Mouse (Mus musculus) right cerebral cortex, adult 2 months (tissue): Measurements from ENCODE around the gene Ppm1l.

ENCODE experiments used
- DNase-seq, 2 experiments: peaks; one replicate each; pipeline ENCODE4 v3.0.0; 2021 to 2022; ENCODE audit warnings: low spot score in 2 of 2

Gene Ppm1l

DNA sequence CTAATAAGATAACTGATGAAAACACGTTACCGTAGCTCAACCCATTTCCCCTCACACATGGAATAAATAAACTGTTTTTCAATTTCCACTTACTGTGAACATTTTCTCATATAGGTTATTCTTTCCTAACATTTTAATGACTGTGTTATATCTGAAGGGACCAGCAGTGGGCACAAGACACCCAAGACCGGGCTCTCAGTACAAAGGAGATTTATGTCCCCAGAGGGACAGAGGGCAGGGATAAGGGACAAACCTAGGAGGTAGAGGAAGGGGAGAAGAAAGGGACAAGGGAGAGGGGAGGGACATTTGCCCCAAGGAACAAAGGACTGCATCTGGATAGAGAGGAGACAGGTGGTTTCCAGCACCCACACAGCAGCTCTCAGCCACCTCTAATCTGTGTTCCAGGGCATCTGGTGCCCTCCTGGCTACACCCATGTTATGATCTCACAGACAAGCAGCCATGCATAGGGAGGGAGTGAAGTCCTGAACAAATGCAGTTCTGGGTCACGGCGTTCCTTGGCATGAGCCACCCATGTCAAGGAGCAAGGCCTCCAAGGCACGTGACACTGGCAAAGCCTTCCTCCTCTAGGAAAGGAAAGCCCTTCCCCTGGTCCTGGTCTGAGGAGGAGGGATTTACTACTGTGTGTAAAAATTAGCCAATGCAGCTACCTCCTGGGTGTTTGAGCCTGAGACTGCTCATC lies 174.5 kb downstream of the Ppm1l start:
- no peak for DNase-seq

DNA sequence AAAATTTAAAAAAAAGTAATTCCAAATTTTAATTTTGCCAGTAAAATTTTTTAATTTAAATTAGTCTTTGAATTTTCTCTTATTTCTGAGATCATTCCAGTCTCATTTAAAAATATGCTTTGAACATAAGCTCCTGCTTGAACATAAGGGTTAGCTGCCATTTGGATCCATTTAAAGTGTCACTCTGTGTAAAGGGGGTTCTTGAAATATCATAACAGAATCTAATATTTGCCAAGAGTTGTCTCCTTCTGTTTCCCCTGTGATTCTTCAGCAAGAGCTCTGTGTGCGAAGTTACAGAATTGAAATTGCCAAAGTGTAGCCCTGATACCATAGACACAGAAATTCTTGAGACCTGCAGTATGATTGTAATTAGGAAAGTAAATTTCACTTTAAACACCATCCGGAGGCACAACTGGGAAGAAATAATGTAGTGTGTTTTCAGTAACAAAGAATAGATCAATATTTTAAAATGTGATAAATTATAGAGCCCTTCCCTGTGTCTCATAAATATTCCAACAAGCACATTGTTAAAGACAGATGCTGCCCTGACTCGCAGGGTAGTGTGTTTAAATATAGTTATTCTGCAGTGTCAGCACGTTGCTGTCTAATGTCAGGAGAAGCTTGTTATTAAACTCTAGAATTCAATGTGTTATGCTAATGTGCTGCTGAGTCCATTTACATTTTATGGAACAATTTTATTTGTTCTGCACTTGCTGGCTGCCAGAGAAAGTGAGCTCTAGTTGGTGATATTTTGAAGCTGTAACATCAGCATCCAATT lies 177.8 kb downstream of the Ppm1l start:
- DNase-seq, result no peak

DNA sequence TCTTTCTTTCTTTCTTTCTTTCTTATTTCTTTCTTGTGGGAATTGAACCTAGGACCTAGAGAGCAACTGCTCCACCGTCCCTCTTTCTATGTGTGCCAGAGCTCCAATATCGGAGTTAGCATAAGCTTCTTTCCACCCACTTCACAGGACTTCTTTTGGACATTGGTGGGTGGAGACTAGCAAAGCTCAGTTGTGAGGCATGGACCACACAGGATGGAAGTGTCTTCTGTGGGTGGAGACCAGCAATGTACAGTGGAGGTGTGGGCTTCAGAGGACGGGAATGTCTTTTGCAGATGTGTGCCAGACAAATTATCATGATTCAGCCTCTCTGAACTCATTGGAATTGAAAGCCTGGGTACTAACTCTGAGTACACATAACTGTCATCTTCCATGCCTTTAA lies 180.5 kb downstream of the Ppm1l start:
- DNase-seq, result peak in 1 of 2 experiments; percentile 44

- DNase-seq, result no peak
Observed at GRCm38 (mm10) chr3:69502009-69502408, 185.3 kb downstream of the Ppm1l start.

DNA sequence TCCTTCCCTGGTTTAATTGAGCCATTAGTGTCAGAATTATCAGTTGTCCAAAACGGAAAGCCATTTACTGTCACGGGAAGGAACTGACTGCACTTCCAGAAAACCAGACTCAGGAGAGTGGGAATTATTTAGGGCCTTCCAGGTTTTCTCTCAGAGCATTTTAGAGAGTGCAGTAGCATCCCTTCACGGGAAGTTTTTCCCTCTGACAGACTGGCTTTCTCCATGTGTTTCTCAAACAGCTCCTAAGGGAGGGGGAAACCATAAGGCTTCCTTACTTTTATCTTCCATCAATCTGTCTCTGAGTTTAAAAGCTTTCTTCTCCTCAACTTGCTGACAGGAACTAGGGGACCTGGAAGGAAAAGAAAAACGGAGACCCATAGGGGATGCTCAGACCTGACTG lies 185.9 kb downstream of the Ppm1l start:
- no peak for DNase-seq

DNA sequence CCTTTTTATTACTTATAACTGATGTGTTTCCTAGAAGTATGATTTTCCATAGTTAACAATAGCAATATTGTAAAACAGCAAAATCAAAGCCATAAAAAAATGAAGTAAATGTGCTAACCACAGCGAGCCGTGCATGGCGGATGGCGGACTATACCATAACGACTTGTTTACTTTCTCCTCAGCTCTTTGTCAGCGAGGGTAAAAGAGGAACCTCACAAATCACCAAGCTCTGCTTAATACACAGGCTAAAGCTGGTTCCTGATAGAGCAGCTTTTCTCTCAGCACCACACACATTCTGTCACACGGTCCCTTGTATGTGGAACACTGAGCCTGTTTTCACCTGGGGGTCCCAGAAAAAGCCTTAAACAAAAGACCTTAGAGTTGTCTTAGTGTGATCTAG lies 188.4 kb downstream of the Ppm1l start:
- no peak for DNase-seq

GRCm38 (mm10) chr3:69506352-69506751 lies 189.7 kb downstream of the Ppm1l start:
- DNase-seq, result no peak

DNA sequence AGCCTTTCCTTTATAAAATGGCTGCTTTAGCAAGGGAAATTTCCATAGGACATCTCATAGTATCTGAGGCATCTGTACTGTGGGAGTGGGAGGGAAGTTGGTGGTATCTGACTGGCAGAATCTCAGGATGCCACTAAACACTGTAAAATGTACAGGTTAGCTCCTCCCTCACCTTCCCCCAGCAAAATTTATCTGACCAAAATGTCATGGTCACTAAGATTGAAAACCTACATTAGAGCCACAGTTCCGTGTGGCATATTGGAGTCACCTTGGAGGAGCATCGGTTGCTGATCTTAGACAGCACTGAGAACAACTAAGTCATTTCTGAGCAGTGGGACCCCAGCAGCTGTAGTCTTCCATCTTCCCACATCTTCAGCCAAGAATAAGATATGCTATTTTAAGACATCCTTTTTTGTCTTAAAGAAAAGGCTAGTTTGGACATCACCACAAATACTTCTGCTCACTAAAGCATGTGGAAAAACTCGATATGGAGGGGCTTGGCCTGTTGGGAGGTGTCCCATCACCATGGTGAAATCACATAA lies 192.8 kb downstream of the Ppm1l start:
- no peak for DNase-seq

DNA sequence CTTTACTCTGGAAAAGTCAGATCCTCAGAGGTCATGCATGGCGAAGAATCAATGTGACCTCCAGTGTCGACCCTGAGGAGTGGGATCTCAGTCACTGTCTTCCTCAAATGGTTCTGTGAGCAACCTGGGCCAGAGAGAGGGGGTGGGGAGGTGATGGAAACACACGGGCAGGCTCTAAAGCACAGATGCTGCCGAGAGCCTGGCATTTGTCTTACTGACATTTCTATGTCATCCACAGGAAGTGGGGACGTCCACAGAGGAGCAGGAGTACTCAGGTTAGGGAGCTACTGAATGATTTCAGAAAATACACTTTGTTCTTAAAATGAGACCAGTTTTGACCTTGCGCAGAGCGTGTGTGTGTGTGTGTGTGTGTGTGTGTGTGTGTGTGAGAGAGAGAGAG lies 195.2 kb downstream of the Ppm1l start:
- no peak for DNase-seq

DNA sequence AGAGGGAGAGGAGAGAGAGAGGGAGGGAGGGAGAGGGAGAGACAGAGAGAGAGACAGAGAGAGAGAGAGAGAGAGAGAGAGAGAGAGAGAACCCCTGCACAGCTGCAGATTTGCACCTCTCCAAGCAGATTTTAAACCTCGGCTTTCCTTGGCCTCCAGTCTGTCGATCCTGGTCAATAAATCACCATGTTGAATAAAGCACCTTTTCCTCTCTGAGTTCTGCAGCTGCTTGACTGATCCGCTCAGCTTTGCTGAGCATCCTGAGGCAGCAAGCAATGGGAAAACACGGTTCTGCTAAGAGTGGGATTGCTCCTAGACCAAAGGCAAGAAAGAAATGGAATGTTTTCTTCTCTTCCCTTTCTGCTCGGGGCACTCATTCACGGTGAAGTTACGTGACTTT lies 195.7 kb downstream of the Ppm1l start:
- DNase-seq, result no peak

- no peak for DNase-seq
Observed at GRCm38 (mm10) chr3:69515730-69516350, 199.2 kb downstream of the Ppm1l start.

- no peak for DNase-seq
Observed at GRCm38 (mm10) chr3:69519188-69519587, 202.5 kb downstream of the Ppm1l start.

DNA sequence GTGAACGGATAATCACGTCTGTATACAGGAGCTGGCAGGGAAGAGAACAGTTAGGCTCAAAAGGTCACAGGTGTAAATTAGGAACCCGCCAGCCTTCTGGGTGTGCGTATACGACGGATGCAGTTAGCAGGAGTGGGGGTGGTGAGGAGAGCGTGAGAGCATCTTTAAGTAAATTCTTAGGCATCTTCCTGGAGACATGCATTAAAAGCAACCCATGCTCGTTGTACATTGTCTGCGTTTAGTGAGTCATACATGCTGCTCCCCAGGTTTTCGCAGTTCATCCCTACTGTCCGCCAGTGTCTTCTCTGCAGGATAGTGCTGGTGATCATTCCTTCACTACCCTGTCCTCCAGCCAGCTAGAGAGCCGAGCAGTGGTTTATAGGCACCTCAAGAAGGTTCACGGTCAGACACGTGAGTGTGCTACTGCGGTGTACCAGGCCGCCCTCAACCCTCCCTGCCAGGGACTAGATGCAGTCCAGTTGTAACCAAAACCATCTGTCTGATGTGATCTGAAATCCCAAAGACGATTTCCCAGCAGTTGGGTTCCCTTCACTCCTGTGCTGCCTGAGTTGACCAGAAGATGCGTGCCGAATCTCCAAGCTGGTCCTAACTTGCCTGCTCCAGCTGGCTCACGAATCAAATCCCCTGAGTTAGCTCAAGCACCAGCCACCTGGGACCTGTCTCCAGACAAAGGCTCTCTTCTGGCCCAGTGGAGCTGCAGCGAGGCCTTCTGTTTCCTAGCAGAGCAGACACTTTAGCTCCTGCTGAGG lies 203.3 kb downstream of the Ppm1l start:
- no peak for DNase-seq

DNA sequence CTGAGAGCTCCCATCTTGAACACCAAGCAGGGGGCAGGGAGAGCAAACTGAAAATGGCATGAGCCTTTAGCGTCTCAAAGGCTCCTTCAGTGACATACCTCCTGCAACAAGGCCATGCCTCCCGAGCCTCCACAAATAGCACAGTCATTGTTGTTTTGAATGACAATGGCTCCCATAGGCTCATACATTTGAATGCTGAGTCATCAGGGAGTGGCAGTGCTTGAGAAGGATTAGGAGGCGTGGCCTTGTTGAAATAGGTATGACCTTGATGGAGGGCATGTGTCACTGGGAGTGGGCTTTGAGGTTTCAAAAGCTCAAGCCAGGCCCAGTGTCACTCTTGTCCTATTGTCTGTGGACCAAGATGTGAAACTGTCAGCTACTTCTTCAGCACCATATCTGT lies 205.6 kb downstream of the Ppm1l start:
- DNase-seq, result no peak

- DNase-seq, result no peak
Observed at GRCm38 (mm10) chr3:69524356-69525071, 207.9 kb downstream of the Ppm1l start.

DNA sequence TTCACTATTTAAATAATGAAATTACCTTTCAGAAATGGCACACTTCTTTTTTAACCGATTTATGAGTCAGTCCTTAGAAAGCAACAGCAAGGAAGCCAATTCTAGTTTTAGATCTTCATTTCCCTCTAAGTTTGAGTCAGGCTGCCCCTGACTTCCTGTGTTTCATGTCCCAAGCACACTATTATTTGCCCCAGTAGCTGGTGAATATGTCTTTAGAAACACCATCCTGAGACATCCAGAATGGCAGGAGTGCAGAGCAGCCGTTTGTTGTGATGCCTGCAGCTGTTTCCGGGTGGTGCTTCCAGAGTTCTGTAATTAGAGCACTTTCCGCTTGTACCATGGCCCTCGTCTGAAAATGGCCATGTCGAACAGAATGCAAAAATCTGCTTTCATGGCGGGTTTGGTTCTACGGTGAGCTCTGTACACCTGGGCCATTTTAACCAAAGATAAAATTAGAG lies 208.4 kb downstream of the Ppm1l start:
- no peak for DNase-seq

DNA sequence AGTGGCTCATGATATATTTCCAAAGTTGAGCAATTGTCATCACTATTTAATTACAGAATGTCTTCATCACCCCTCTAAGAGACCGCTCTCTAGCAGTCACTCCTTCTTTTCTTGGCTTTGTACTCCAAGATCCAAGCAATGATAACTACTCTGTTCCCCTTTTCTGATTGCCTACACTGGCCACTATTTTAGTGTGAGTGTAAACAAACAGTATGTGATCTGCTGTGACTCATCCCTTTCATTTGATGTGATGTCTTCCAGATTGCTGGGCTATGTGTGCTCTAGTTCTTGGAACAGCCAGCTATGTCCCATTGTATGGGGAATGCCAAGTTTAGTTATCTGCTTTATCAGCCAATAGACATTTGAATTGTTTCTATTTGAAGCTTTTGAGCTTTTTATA lies 210.7 kb downstream of the Ppm1l start:
- DNase-seq, result no peak

DNA sequence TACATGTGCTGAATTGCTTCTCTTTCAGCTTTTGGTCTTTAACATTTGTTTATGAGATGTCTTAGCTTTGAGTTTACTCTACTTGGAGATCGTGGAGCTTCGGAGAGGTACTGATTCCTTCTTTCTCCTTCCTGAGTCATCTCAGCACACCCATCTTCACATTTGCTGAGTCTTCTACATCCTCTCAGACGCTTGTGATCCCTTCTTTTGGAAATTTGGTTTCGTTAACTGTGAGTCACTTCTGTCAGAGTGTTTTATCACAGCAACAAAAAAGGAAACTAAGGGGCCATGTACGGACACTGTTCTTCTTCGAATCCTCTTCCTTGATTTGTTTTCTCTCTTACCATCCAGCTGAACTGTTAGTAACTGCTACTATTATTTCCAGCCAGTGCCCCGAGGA lies 212.9 kb downstream of the Ppm1l start:
- no peak for DNase-seq

GRCm38 (mm10) chr3:69531511-69531910 lies 214.8 kb downstream of the Ppm1l start:
- DNase-seq, result no peak

DNA sequence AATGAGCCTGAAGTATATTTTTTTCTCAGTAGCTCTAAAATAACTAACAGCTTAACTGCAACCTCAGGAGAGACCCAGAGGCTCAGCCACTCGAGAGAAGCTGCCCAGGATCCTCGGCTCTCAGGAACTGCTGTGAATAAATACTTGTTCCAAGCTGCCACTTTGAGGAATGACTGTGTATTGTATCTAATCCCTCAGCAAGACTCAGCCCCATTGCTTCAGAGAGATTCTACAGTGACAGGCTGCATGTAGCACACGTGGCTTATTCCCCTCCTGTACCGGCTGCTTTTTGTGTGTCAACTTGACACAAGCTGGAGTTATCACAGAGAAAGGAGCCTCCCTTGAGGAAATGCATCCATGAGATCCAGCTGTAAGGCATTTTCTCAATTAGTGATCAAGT lies 216.0 kb downstream of the Ppm1l start:
- DNase-seq, result no peak

GRCm38 (mm10) chr3:69535486-69535885 lies 218.8 kb downstream of the Ppm1l start:
- no peak for DNase-seq
